Mouse (Mus musculus): ENCODE measurements around the gene Slit1.

GRCm38 (mm10) chr19:41686194-41686593 lies 57.3 kb downstream of the Slit1 start:
- TF ChIP-seq POLR2A (IDR thresholded peaks at IDR 0.05; ENCODE audit: borderline replicate concordance, extremely low read depth, low read depth, low read length): no peak
- no peak for TF ChIP-seq CTCF (IDR thresholded peaks at IDR 0.05; ENCODE audit: insufficient read depth, low read length)
